Mouse (Mus musculus): ENCODE measurements around the gene Ehd1. TPM values are rescaled to one million over a fixed set of nuclear protein-coding genes. Genes with fewer than 3 reads are reported as not detected.

Gene Ehd1
- polyA plus RNA-seq, 1 experiment from 2014 or later, result 75.6 TPM

- Histone ChIP-seq H3K4me3 (no peak overlapping the region), H3K4me2 (no peak overlapping the region), H3K27me3 (no peaks in the 10 kb centered on the region), H3K36me3 (ENCODE audit: poor library complexity, severe bottlenecking) (peaks cover 64% of the 10 kb centered on the region), H3K27ac (no peak overlapping the region), H3K9me3 (replicated peaks) (no peaks in the 10 kb centered on the region), H3K4me1 (no peaks in the 10 kb centered on the region), H3K9ac (no peak overlapping the region)
- no peak for ATAC-seq
- 87% methylated on average over 7 of the region's 7 CpGs for WGBS
Observed at GRCm38 (mm10) chr19:6299450-6300267, 23.1 kb downstream of the Ehd1 start.

GRCm38 (mm10) chr19:6300402-6300841 is 23.9 kb downstream of the Ehd1 start:
- 87% methylated on average over 7 of the region's 7 CpGs for WGBS
- Histone ChIP-seq H3K4me1 (no peaks in the 10 kb centered on the region), H3K36me3 (ENCODE audit: poor library complexity, severe bottlenecking) (peaks cover 56% of the 10 kb centered on the region), H3K4me3 (no peak overlapping the region), H3K27me3 (no peaks in the 10 kb centered on the region), H3K27ac (no peak overlapping the region), H3K9me3 (replicated peaks) (no peaks in the 10 kb centered on the region), H3K9ac (no peak overlapping the region), H3K4me2 (no peak overlapping the region)
- no peak for ATAC-seq

- 94% methylated on average over 5 of the region's 5 CpGs for WGBS
- peaks cover 39% of the 10 kb centered on the region for H3K36me3 ChIP-seq (ENCODE audit: poor library complexity, severe bottlenecking)
- no peak overlapping the region for H3K4me3 ChIP-seq
- no peak overlapping the region for H3K9ac ChIP-seq
- H3K4me2 ChIP-seq, result no peak overlapping the region
- no peak overlapping the region for H3K27ac ChIP-seq
- ATAC-seq, result no peak
- H3K9me3 ChIP-seq (replicated peaks), result no peaks in the 10 kb centered on the region
- peaks cover 10% of the 10 kb centered on the region for H3K4me1 ChIP-seq
- H3K27me3 ChIP-seq, result no peaks in the 10 kb centered on the region
Observed at GRCm38 (mm10) chr19:6302114-6302513, 25.6 kb downstream of the Ehd1 start.

GRCm38 (mm10) chr19:6302522-6302921 is 26.0 kb downstream of the Ehd1 start:
- Histone ChIP-seq H3K4me2 (no peak overlapping the region), H3K4me1 (peaks cover 11% of the 10 kb centered on the region), H3K27me3 (no peaks in the 10 kb centered on the region), H3K4me3 (no peak overlapping the region), H3K9ac (no peak overlapping the region), H3K36me3 (ENCODE audit: poor library complexity, severe bottlenecking) (peaks cover 35% of the 10 kb centered on the region), H3K27ac (no peak overlapping the region), H3K9me3 (replicated peaks) (no peaks in the 10 kb centered on the region)
- peak; percentile 29; the same call in 1 of the 2 replicates for ATAC-seq
- 42% methylated on average over 4 of the region's 4 CpGs for WGBS

- Histone ChIP-seq H3K9me3 (replicated peaks) (no peaks in the 10 kb centered on the region), H3K4me1 (peaks cover 11% of the 10 kb centered on the region), H3K4me3 (no peak overlapping the region), H3K9ac (no peak overlapping the region), H3K4me2 (no peak overlapping the region), H3K27me3 (no peaks in the 10 kb centered on the region), H3K36me3 (ENCODE audit: poor library complexity, severe bottlenecking) (peaks cover 22% of the 10 kb centered on the region), H3K27ac (no peak overlapping the region)
- 87% methylated on average over 6 of the region's 6 CpGs for WGBS
- ATAC-seq, result no peak
Observed at GRCm38 (mm10) chr19:6303831-6304230, 27.3 kb downstream of the Ehd1 start.

- H3K27me3 ChIP-seq, result no peaks in the 10 kb centered on the region
- no peak overlapping the region for H3K4me2 ChIP-seq
- no peak overlapping the region for H3K27ac ChIP-seq
- peak; percentile 57; the same call in 1 of the 2 replicates for ATAC-seq
- no peak overlapping the region for H3K9ac ChIP-seq
- 28% methylated on average over 5 of the region's 5 CpGs for WGBS
- peaks cover 11% of the 10 kb centered on the region for H3K36me3 ChIP-seq (ENCODE audit: poor library complexity, severe bottlenecking)
- no peak overlapping the region for H3K4me3 ChIP-seq
- no peaks in the 10 kb centered on the region for H3K9me3 ChIP-seq (replicated peaks)
- peaks cover 11% of the 10 kb centered on the region for H3K4me1 ChIP-seq
Observed at GRCm38 (mm10) chr19:6304787-6305516, 28.4 kb downstream of the Ehd1 start.

GRCm38 (mm10) chr19:6305517-6306115 is 29.1 kb downstream of the Ehd1 start:
- Histone ChIP-seq H3K4me1 (peaks cover 11% of the 10 kb centered on the region), H3K9me3 (replicated peaks) (no peaks in the 10 kb centered on the region), H3K36me3 (ENCODE audit: poor library complexity, severe bottlenecking) (peaks cover 4% of the 10 kb centered on the region; the same call in 1 of the 2 replicates), H3K9ac (peak overlapping the region; percentile 69; the same call in 1 of the 2 replicates), H3K27me3 (no peaks in the 10 kb centered on the region), H3K27ac (no peak overlapping the region), H3K4me3 (peak overlapping the region; percentile 56), H3K4me2 (peak overlapping the region; percentile 71)
- ATAC-seq, result no peak
- 62% methylated on average over 8 of the region's 8 CpGs for WGBS

- Histone ChIP-seq H3K27ac (no peak within 1 kb of the TSS), H3K27me3 (no peaks in the 10 kb centered on the region), H3K4me3 (peak within 1 kb of the TSS; percentile 56), H3K36me3 (ENCODE audit: poor library complexity, severe bottlenecking) (peaks cover 2% of the 10 kb centered on the region; the same call in 1 of the 2 replicates), H3K4me1 (peaks cover 11% of the 10 kb centered on the region), H3K4me2 (peak within 1 kb of the TSS; percentile 71), H3K9me3 (replicated peaks) (no peaks in the 10 kb centered on the region), H3K9ac (peak within 1 kb of the TSS; percentile 69)
- under 1% methylated on average over 35 of the region's 38 CpGs for WGBS
- peak; percentile 52 for ATAC-seq
Observed at GRCm38 (mm10) chr19:6306137-6306551, 29.6 kb downstream of the Ehd1 start, which contains the start of gene Cdc42bpg. Gene Cdc42bpg, plus strand, starts transcription at chr19:6306456.

GRCm38 (mm10) chr19:6306586-6306985 is 30.1 kb downstream of the Ehd1 start:
- no peaks in the 10 kb centered on the region for H3K9me3 ChIP-seq (replicated peaks)
- WGBS, result 0% methylated on average over 31 of the region's 34 CpGs
- peaks cover 11% of the 10 kb centered on the region for H3K4me1 ChIP-seq
- ATAC-seq, result peak; percentile 67
- H3K36me3 ChIP-seq (ENCODE audit: poor library complexity, severe bottlenecking), result peaks cover 4% of the 10 kb centered on the region; the same call in 1 of the 2 replicates
- H3K4me2 ChIP-seq, result peak overlapping the region; percentile 71
- peak overlapping the region; percentile 56 for H3K4me3 ChIP-seq
- peak overlapping the region; percentile 69 for H3K9ac ChIP-seq
- H3K27ac ChIP-seq, result no peak overlapping the region
- H3K27me3 ChIP-seq, result no peaks in the 10 kb centered on the region

GRCm38 (mm10) chr19:6307733-6308531 is 31.4 kb downstream of the Ehd1 start:
- no peak overlapping the region for H3K4me3 ChIP-seq
- peaks cover 12% of the 10 kb centered on the region for H3K36me3 ChIP-seq (ENCODE audit: poor library complexity, severe bottlenecking)
- no peak for ATAC-seq
- peaks cover 11% of the 10 kb centered on the region for H3K4me1 ChIP-seq
- H3K9ac ChIP-seq, result no peak overlapping the region
- H3K9me3 ChIP-seq (replicated peaks), result no peaks in the 10 kb centered on the region
- H3K27me3 ChIP-seq, result no peaks in the 10 kb centered on the region
- WGBS, result 87% methylated on average over 9 of the region's 9 CpGs
- H3K27ac ChIP-seq, result no peak overlapping the region
- H3K4me2 ChIP-seq, result no peak overlapping the region

- Histone ChIP-seq H3K36me3 (ENCODE audit: poor library complexity, severe bottlenecking) (peaks cover 21% of the 10 kb centered on the region), H3K4me1 (peaks cover 11% of the 10 kb centered on the region), H3K9me3 (replicated peaks) (no peaks in the 10 kb centered on the region), H3K27ac (no peak overlapping the region), H3K4me2 (no peak overlapping the region), H3K4me3 (no peak overlapping the region), H3K27me3 (no peaks in the 10 kb centered on the region), H3K9ac (no peak overlapping the region)
- no peak for ATAC-seq
- 89% methylated on average over 5 of the region's 5 CpGs for WGBS
Observed at GRCm38 (mm10) chr19:6310181-6310580, 33.7 kb downstream of the Ehd1 start.
